Mouse (Mus musculus) adrenal gland, postnatal 4 days (tissue): ENCODE results near the gene C1qtnf7. TPM values are rescaled to one million over a fixed set of nuclear protein-coding genes. Genes with fewer than 3 reads are reported as not detected.

Experiments used
- DNase-seq, 2 experiments: peaks; one replicate each; pipeline ENCODE4 v3.0.0; 2021 to 2022; ENCODE audit warnings: low spot score in 2 of 2, mixed read lengths in 2 of 2
- total RNA-seq, 2 experiments: library from RNA; stranded (reverse); gene quantifications; 2 replicates each; pipeline ENCODE4 v1.2.3; 2021

The C1qtnf7 gene
- total RNA-seq, 2 experiments from 2014 or later, result 8.6 to 11.7 TPM

- DNase-seq, result no peak
These were observed 87.2 kb downstream of the C1qtnf7 start for GRCm38 (mm10) chr5:43602518-43602917.

- DNase-seq, result no peak
These were observed 88.2 kb downstream of the C1qtnf7 start for GRCm38 (mm10) chr5:43603559-43603958.

GRCm38 (mm10) chr5:43608073-43608472 lies 92.7 kb downstream of the C1qtnf7 start:
- no peak for DNase-seq

- DNase-seq, result no peak
These were observed 94.4 kb downstream of the C1qtnf7 start for GRCm38 (mm10) chr5:43609760-43610159.

GRCm38 (mm10) chr5:43621575-43622299 lies 106.4 kb downstream of the C1qtnf7 start:
- DNase-seq, result no peak

- no peak for DNase-seq
These were observed 110.1 kb downstream of the C1qtnf7 start for GRCm38 (mm10) chr5:43625407-43625806.

- no peak for DNase-seq
These were observed 118.8 kb downstream of the C1qtnf7 start for GRCm38 (mm10) chr5:43634071-43634601.

- DNase-seq, result no peak
These were observed 119.3 kb downstream of the C1qtnf7 start for GRCm38 (mm10) chr5:43634602-43635081.

- no peak for DNase-seq
These were observed 129.7 kb downstream of the C1qtnf7 start for GRCm38 (mm10) chr5:43645020-43645419.

- no peak for DNase-seq
These were observed 131.9 kb downstream of the C1qtnf7 start for GRCm38 (mm10) chr5:43647098-43647774.

- DNase-seq, result no peak
These were observed 146.2 kb downstream of the C1qtnf7 start for GRCm38 (mm10) chr5:43661498-43661897.

- DNase-seq, result peak in 1 of 2 experiments; percentile 14
These were observed 146.9 kb downstream of the C1qtnf7 start, which contains the start of gene Cc2d2a for GRCm38 (mm10) chr5:43661997-43662961. Gene Cc2d2a, plus strand, starts transcription at chr5:43662346.

- DNase-seq, result no peak
These were observed 148.2 kb downstream of the C1qtnf7 start for GRCm38 (mm10) chr5:43663531-43663930.

- DNase-seq, result no peak
These were observed 149.8 kb downstream of the C1qtnf7 start for GRCm38 (mm10) chr5:43665144-43665543.

Other genes starting within 250 kb of the C1qtnf7 start
- 10 to 100 TPM; 28.0 to 28.4 TPM for gene Cc2d2a, start 146.8 kb downstream of the C1qtnf7 start, total RNA-seq